Mouse (Mus musculus): ENCODE results near the gene Zfp605.

DNA sequence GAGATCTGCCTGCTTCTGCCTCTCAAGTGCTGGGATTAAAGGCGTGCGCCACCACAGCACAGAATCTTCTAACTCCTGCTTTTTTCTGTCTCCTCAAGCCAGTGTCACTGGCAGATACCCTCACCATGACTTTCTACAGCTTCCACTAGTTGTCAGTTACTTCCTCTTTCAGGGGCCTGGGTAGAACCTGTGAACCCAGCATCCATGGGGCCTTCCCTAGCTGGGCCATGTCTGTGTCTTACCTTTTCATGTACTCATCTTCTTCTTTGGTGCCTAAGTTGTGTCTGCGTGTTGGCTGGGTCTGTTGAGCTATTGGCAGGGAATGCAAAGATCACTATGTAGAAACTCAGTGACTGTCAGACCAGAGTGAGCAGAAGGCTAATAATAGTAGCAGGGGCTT lies 27.9 kb downstream of the Zfp605 start:
- TF ChIP-seq MAX (IDR thresholded peaks at IDR 0.05) (no peak), CTCF (IDR thresholded peaks at IDR 0.05; ENCODE audit: control insufficient read depth, insufficient read depth, insufficient read length) (no peak), MYOD1 (IDR thresholded peaks at IDR 0.05; ENCODE audit: control insufficient read depth, insufficient read length, low read depth) (no peak), FOSL1 (IDR thresholded peaks at IDR 0.05; ENCODE audit: insufficient read depth, low read length, poor library complexity, severe bottlenecking) (no peak), USF1 (IDR thresholded peaks at IDR 0.05; ENCODE audit: low read depth) (no peak), MYOG (IDR thresholded peaks at IDR 0.05; ENCODE audit: control insufficient read depth, extremely low read depth, insufficient read length) (no peak)

Measured in C2C12 (cell line).